Mouse (Mus musculus) neutrophil, adult 5-6 weeks (primary cell): ENCODE data around the gene Pak1. TPM values are rescaled to one million over a fixed set of nuclear protein-coding genes. Genes with fewer than 3 reads are reported as not detected.
"Not testable (repeated sequence)": the region's sequence is repeated elsewhere in the genome, so short reads cannot be mapped to it uniquely, and the experiment has no call there.

Experiments used
- ATAC-seq: fragments of 151-379, 151-347 bp; 2 replicates; pipeline ENCODE4 v1.8.0; 2017; ENCODE audit warnings: mild to moderate bottlenecking, moderate TSS enrichment; ENCODE audit not compliant: insufficient number of reproducible peaks, poor library complexity, low FRiP score, severe bottlenecking; ENCODE audit errors: extremely low read depth
- total RNA-seq: library from RNA; stranded (forward); fragments of 200-1000 nt; gene quantifications from 2 replicates; pipeline ENCODE4 v1.2.3, GENCODE M21; 2017

Pak1 gene
- total RNA-seq, 1 experiment from 2014 or later = 14.2 TPM

DNA sequence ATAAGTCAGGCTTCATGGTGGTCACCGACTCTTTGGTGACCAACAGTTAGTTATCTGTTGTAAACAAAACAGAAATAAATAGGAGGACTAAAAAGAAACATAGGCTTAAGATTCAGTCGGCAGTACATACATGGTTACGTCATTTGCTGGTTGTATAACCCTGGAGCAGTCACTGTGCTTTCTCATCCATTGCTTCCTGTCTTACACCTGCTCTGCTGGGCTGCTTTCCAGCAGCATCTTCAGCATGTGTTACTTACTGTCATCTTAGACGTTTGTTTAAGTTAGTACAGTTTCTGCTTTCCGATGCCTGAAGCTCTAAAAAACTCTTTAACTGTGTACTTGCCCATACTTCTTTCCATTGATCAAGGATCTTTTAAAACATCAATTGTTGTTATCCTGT, 53.0 kb downstream of the Pak1 start:
- no peak for ATAC-seq

DNA sequence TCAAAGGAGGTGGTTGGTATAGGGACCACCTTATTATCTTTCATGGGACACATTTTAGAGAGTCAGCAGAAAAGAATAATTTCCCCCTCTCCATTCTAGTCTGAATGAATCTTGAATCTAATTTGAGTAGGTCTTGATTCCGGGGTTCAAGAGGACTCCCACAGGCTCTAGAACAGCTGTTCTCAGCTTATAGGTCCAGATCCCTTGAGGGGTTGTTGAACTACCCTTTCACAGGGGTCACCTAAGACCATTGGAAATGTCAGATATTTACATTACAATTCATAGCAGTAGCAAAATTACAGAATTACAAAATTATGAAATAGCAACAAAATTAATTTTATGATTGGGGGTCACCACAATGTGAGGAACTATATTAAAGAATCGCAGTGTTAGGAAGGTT, 54.0 kb downstream of the Pak1 start:
- no peak for ATAC-seq

DNA sequence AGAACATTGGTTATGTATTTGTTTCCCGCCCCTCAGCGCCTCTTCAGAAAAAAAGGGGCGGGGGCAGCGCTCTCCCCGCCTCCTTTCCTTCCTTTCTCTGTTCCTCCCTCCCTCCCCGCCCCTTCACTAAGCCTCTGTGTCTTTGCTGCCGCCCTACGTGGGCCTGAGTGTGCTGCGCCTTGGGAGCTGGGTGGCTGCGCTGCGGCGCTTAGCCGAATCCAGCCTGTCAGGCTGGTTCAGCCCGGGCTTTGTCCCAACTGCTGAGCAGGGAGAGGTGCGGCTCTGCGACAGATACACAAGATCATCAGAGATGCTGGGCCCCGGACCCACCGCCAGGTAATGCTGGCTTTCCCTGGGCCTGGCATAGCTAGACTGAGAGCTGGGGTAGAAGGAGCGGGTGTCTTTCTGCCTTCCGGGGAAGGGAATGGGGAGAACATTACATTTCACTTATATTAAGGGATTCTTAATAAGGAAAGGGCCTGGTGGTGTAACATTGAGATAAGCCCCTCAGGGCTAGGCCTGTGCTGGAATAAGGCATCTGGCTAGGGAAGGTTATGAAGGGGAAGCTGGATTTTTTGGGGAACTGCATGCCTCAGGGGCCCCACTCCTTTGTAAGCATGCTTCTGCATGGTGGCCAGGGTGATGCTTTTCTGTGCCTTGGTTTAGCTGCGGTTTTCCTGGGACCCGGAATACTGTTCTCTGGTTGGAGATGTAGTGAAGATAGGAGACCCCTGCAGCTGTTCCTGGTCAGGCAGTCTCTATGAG, 54.6 kb downstream of the Pak1 start:
- ATAC-seq = peak; percentile 76

DNA sequence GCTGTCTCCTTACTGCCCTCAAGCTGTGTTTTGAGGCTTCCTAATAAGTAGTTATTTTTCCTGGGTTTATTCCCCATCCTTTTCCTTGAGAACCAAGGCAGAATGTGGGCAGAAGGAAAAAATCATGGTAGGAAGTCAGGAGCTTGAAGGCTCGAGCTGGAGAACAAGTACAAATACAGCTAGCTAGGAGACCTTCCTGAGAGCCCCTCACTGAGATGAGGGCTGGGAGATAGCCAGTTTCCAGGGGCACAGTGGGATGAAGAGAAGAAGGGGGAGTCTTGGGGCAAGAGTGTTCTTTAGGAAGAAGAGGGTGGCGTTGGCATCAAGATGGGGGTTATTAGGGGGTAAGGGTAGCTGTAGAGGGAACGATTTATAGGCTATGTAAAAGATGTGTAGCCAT, 56.1 kb downstream of the Pak1 start:
- ATAC-seq = no peak

DNA sequence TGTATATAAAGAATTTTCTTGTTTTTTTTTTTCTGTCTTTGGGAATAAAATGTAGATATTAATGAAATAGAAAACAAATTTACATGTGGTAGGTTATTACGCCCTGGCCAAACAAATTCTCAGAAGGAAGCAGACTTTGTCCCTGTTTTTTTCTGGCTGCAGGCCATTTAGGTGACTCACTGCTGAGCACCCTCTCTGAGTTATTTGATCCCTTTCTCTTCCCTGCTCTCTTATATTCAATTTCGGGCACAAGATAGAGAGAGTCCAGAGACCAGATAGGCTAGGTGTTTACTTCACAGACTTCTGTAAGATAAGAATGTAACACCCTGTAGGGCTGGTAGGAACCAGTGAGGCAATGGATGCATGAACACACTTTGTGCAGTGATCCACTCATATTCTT, 57.2 kb downstream of the Pak1 start:
- ATAC-seq = no peak

DNA sequence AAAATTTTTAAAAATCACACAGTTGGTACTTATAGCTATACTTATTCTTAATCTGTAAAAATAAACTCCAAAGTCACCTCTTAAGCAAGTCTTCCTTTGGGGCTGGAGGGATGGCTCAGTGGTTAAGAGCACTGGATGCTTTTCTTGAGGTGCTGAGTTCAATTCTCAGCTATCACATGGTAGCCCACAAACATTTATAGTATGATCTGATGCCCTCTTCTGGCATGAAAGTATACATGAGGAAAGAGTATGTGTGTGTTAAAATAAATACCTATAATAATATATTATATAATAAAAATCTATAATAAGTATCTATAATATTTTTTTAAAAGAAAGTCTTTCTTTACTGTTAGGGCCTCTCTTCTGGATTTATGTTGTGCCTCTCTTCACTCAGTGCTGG, 58.2 kb downstream of the Pak1 start:
- ATAC-seq = no peak

DNA sequence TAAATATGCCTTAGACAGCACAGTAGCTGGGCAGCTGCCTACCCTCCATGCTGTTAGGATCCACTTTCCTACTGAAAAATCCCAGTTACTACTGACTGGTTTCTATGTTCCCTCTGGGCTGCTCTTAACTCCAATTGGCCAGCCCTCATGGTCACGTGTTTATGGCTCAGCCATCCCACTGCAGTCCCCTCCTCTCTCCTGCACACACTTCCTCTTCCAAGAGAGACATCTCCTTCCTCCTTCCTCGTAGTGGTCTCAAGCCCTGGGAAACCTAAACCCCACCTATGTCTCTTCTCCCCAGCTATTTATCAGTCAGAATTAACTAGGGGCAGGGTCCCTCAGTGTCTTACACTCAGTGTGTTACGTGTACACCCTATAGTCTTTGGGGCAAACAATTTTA, 61.2 kb downstream of the Pak1 start:
- not testable (repeated sequence) for ATAC-seq

DNA sequence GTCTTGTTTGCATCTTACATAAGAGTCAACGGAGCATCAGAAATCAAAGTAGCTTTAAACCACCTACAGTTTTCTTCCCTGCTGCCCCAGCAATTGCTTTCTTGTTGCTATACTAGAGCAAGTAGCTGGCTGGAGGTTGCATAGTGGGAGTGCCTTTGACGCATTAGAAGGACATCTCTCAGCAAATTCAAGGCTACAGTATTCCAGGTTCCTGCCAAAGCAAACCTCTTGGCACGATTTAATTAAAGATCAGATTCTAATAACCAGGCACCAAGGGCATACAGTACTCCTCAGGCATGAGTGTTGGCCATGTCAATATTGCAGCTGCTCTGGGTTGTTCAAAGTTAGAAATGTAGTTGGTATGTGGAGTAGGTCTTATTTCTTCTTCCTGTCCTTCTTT, 62.0 kb downstream of the Pak1 start:
- no peak for ATAC-seq

DNA sequence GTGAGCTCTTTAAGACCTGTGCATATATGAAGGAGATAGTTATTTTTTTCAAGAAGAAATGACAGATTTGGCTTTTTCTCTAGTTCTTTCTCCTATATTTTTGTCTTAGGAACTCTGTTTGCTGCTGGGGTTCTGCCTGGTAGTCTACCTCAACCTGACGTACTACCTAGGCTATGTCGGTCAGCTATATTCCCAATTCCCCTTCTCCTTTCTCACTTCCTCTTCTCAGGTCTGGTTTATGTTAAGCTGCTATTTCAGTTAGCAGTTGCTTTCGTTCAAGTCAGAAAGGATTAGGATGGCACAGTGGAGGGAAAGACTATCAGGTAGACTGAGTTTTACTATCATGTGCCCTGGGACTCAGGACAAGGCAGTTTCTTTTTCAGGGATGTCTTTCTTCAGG, 75.2 kb downstream of the Pak1 start:
- peak; percentile 56; the same call in 1 of the 2 replicates for ATAC-seq

DNA sequence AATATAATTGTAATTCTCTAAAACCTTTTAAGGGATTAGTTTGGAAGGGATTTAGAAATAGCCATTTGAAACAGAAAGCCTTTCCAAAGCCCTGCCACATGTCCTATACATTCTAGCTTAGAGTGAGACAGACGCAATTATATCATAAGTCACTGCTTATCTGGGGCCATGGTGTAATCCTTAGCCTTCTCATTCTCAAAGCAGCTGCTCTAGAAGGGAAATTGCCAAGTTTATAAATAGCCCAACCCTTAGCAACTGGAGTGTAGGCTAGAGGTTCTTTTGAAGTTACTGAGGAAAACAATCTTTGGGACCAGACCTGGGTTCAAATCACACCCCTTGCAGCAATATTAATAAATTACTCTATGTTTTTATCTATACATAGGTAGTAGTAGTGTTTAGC, 76.2 kb downstream of the Pak1 start:
- ATAC-seq = no peak

DNA sequence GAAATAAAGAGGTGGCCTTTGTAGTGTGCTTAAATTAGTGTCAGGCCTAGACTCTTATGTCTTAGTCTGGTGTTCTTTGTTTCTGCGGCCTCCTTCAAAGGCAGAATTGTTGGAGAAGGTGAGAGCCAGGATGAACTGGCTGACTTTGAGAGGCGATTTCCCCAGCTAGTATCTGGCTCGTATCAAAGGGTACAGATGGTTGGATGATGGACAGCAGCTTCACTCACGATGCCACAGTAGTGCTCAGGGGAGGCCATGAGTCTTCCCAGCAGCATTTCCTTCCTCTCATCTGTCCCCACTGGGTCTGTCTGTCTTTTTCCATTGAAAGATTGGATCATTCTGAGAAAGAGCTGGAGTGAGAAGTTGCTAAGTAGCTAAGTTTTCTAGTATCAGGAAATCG, 79.5 kb downstream of the Pak1 start:
- ATAC-seq = no peak

DNA sequence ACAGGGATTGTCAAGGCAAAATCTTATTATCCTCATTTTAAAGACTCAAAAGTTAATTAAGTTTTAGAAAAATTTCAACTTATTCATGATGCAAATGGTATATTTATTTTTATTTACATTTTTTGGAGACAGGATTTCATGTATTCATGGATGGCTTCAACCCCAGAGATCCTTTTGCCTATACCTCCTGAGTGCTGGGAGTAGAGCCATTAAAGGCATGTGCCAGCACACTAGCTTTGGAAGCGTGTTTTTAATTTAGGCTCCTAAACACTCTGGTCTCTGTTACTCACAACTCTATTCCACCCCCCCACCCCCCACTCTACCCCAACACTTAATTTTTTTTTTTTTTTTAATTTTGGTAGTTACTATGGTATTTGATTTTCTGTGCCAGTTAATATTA, 80.4 kb downstream of the Pak1 start:
- ATAC-seq = no peak

DNA sequence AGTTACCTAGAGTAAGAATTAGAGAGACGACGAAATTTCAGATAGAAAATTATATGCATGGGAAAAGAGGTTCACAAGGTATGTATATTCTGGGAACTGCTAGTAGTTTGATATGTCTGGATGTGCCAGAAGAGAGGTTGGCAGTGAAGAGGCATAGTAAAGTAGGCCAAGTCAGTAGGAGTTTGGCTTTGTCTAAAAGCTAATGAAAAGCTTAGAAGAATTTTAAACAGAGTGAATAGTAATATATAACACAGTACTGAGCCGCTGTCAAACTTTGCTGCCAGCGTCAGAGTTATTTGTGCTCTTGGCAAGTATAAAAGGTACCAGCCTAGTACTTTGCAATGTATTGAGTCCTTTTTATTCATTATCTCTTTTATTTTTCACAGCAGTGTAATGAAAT, 84.1 kb downstream of the Pak1 start:
- no peak for ATAC-seq

DNA sequence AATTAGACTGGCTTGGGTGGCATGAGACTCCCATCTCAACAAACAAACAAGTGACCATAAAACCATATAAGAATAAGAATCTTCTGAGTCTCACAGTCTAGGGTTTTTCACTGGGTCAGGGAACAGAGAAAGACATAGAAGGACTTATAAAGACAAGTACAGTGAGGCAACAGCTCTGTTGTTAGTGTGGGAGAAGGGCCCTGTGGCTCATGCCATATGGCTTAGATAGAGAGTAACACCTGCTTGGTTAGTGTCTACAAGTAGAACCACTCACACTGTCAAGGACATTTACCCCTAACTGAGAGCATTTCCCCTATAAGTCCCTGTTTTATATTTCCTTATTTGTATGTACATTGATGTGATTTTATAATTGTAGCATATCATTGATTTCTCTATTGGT, 85.0 kb downstream of the Pak1 start:
- no peak for ATAC-seq

DNA sequence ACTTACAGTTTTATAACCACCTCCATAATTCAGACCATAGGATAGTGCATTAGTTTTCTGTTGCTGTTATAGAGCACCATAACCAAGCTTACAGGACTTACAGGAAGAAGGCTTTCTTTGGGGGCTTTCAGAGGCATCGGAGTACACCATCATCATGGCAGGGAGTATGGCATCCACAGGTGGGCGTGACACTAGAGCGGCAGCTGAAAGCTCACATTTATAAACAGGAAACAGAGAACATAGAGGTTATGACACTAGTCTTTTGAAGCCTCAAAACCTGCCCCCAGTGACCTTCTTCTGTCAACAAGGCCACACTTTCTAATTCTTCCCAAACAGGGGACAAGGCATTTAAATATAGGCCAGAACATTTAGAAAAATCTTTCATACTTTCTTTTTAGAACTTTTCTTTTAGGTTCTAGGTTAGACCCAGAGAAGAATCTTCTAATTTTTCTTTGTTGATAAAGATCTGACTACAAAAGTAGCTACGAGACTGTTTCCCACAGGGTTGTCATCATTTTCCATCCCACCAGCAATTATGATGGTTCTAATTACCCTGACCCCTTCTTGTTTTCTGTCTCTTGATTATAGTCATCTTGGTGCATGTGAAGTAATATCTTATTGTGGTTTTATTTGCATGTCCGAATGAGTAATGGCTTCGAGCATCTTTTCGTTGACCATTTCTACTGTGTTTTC, 89.7 kb downstream of the Pak1 start:
- ATAC-seq = no peak

DNA sequence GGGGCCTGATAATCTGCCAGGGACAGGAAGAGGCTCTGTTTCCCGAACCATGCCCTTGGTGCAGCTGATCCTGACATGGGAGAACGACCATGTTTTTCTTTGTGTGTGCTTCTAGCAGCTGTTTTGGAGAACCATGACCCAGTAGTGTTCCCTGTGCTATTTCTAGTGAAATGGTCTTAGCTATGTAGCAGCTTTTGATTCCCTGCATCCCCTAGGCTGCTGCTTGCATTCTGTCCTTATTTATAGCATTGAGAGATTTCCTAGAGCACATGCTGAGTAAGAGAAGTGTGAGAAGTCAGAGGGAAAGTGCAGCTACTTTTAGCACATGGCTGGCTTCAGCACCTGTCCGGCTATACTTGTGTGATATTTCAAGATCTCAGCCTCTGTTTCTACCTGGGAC, 123.3 kb downstream of the Pak1 start:
- no peak for ATAC-seq

DNA sequence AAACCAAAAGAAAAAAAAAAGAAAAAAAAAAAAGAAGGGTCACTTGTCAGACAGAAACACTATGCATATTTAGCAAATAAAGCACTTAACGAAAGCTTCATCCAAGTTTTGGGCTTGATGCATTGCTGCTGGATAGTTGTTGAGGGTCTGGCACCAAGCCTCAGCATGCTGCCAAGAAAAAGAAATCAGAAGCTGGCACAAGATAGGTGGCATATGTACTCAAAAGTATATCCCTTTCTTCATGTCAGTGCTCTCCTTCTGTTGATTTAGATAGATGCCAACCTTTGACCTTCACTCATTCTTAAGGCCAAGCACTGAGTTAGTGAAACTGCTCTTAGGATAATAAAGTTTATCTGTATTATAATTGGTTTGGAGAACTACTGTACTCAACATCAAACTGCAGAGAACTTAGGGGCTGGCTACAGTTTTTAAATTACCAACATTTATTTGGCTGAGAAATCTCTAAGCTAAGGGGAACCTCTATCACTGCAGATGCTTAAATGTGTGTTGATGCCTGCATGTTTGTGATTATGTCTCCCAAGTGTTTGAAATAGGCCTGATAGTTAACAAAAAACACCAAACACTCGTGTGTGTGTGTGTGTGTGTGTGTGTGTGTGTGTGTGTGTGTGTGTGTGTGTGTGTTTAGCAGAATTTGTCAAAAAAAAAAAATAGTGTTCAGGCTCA, 126.6 kb downstream of the Pak1 start:
- ATAC-seq = no peak

DNA sequence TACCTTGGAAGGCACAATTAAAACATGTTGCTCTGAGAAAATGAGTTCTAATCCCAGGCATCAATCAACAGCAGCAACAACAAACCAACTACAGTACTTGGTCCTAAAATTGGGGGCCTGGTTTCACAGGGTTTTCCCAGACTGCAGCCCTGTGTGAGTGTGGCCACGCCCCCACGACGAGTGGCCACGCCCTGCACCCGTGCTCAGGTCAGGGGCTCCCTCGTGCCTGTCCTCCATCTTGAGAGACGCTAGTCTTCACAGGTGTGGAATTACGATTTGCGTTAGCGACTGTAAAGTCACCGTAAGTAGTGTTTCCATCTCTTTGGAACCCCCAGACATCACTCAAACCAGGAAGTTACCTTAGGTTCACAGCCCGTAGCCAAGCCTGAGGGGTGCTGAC, 131.4 kb downstream of the Pak1 start, which contains the start of gene Gdpd4:
Gdpd4 (plus strand) TSS at position 214 of the 400 bp plus-strand sequence.
- ATAC-seq = no peak

DNA sequence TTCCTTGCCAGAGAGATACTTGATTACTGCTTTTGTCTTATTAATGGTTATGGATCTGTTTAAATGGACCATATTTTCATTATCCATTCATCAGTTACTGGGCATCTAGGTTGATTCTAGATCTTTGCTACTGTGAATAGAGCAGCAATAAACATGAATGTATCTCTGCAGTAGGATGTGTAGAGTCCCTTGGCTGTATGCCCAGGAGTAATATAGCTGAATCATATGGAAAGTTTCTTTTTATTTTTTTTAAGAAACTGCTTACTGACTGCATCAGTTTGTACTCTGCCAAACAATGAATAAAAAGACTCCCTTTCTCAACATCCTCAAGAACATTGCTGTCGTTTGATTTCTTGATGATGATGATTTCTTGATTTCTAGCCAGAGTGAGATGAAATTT, 137.5 kb downstream of the Pak1 start:
- ATAC-seq = no peak

DNA sequence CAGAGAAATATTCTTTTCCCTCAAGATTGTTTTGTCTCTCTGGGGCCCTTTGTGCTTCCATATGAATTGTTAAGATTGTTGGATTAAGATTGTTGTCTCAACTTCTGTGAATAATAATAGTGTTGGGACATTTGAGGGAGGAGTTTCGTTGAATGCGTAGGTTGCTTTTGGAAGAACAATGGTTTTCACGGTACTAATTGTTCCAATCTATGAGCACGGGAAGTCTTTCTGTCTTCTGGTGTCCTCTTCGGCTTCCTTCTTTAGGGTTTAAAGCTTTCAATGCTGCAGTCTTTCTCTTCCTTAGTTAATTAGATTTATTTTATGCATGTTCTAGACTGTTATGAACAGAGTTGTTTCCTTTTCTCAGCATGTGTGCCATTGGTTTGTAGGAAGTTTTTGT, 138.6 kb downstream of the Pak1 start:
- ATAC-seq = no peak
